9 mouse cellular contexts compared by ENCODE assay signal in the genomic region with DNA sequence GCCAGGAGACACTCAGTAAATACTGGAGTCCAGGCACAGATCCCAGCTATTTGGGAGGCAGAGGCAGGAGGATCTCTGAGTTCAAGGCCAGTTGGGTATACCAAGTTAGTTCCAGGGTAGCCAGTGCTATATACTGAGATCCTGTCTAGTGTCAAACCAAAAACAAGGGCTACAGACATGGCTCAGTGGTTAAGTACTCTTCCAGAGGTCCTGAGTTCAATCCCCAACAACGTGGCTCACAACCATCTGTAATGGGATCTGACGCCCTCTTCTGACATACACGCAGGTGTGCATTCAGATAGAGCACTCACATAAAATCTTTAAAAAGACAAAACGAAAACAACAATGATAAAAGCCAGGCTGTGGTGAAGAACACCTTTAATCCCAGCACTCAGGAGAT. TPM values are rescaled to one million over a fixed set of nuclear protein-coding genes. Genes with fewer than 3 reads are reported as not detected.
DNase-seq lines count a peak whose midpoint lies in the region; ATAC-seq lines count a peak whose summit lies in the region.
"Had no signal": no experiment of that assay in that cellular context is flagged by ENCODE, and none has a peak within 500 bp of the region (broad histone marks: within the 10 kb centered on the region; RNA-seq: fewer than 3 reads in every experiment).

No protein-coding gene starts in this region.

- H3K4me1 ChIP-seq in heart, embryonic 12.5 days (replicated peaks): peaks cover 20% of the 10 kb centered on the region
- peaks cover 6% of the 10 kb centered on the region; the same call in 1 of the 2 replicates for H3K4me1 ChIP-seq in forebrain, embryonic 11.5 days (replicated peaks; ENCODE audit: control insufficient read depth, insufficient read depth, low read length)
- peaks cover 17% of the 10 kb centered on the region for H3K4me1 ChIP-seq in limb, embryonic 15.5 days

- DNase-seq in heart, postnatal 4 days: no peak
- DNase-seq in 416B (ENCODE audit: low read depth): peak; percentile 22
- no peak for DNase-seq in forebrain, embryonic 11.5 days (ENCODE audit: low spot score)
- no peak for DNase-seq in spleen, postnatal 14 days (ENCODE audit: low spot score in 2 of 2)
- no peak for DNase-seq in right cerebral cortex, postnatal 36 days (ENCODE audit: low spot score in 2 of 2)
- DNase-seq in left cerebral cortex, adult 18-20 months (ENCODE audit: low spot score in 2 of 2): no peak
- DNase-seq: kidney, postnatal 4 days had no signal

- peak overlapping the region; percentile 88; the same call in 1 of the 2 replicates for H3K4me2 ChIP-seq in heart, embryonic 12.5 days
- no peak overlapping the region for H3K4me2 ChIP-seq in forebrain, embryonic 11.5 days (ENCODE audit: low read depth, low read length, severe bottlenecking)
- H3K4me2 ChIP-seq in limb, embryonic 15.5 days: peak overlapping the region; percentile 86

- ATAC-seq in heart, embryonic 12.5 days (ENCODE audit: insufficient number of reproducible peaks, low FRiP score): no peak
- no peak for ATAC-seq in forebrain, embryonic 11.5 days (replicated peaks; ENCODE audit: low FRiP score)
- no peak for ATAC-seq in limb, embryonic 15.5 days (ENCODE audit: insufficient number of reproducible peaks, low FRiP score, low TSS enrichment, low read depth)

- H3K9me3 ChIP-seq in heart, embryonic 12.5 days (replicated peaks): no peaks in the 10 kb centered on the region
- no peaks in the 10 kb centered on the region for H3K9me3 ChIP-seq in forebrain, embryonic 11.5 days (ENCODE audit: control insufficient read depth, low read length)
- no peaks in the 10 kb centered on the region for H3K9me3 ChIP-seq in limb, embryonic 15.5 days

- no peaks in the 10 kb centered on the region for H3K27me3 ChIP-seq in heart, embryonic 12.5 days (replicated peaks)
- no peaks in the 10 kb centered on the region for H3K27me3 ChIP-seq in forebrain, embryonic 11.5 days (ENCODE audit: control insufficient read depth, insufficient read depth, low read length)
- no peaks in the 10 kb centered on the region for H3K27me3 ChIP-seq in limb, embryonic 15.5 days

- no peak overlapping the region for H3K27ac ChIP-seq in heart, embryonic 12.5 days (ENCODE audit: poor library complexity, severe bottlenecking)
- H3K27ac ChIP-seq in forebrain, embryonic 11.5 days (ENCODE audit: low read depth, low read length): no peak overlapping the region
- no peak overlapping the region for H3K27ac ChIP-seq in limb, embryonic 15.5 days

- WGBS in heart, embryonic 12.5 days: 93% methylated on average over 4 of the region's 4 CpGs
- WGBS in forebrain, embryonic 11.5 days: 96% methylated on average over 4 of the region's 4 CpGs
- 90% methylated on average over 4 of the region's 4 CpGs for WGBS in limb, embryonic 15.5 days

- no peak overlapping the region for H3K9ac ChIP-seq in heart, embryonic 12.5 days
- no peak overlapping the region for H3K9ac ChIP-seq in forebrain, embryonic 11.5 days (ENCODE audit: low read length)
- H3K9ac ChIP-seq in limb, embryonic 15.5 days: no peak overlapping the region

- peaks cover 79% of the 10 kb centered on the region for H3K36me3 ChIP-seq in heart, embryonic 12.5 days
- H3K36me3 ChIP-seq in forebrain, embryonic 11.5 days (ENCODE audit: control insufficient read depth, insufficient read depth, low read length): peaks cover 32% of the 10 kb centered on the region; the same call in 1 of the 2 replicates
- H3K36me3 ChIP-seq in limb, embryonic 15.5 days: peaks cover 70% of the 10 kb centered on the region

- peak overlapping the region; percentile 82; the same call in 1 of the 2 replicates for H3K4me3 ChIP-seq in heart, embryonic 12.5 days
- H3K4me3 ChIP-seq in forebrain, embryonic 11.5 days (ENCODE audit: low read depth, low read length): 0 out of 2 replicates have a peak overlapping the region, but pooled peaks have one; percentile 78
- H3K4me3 ChIP-seq in limb, embryonic 15.5 days: peak overlapping the region; percentile 91

RNA-seq across cellular contexts. Expression of a gene that starts 1.1 kb away (rescaled TPM):
- 48.0 and 49.0 TPM in 2 replicates for polyA plus RNA-seq in heart, embryonic 12.5 days (2016; fragmentation: Nextera tagmentation; extraction: Ambion mirVana)
- total RNA-seq in heart, postnatal 4 days (2021): 10 to 100 TPM; 39.0 TPM
- 47.1 and 48.3 TPM in 2 replicates for polyA plus RNA-seq in forebrain, embryonic 11.5 days (2014; fragmentation: Nextera tagmentation; extraction: Ambion mirVana)
- polyA plus RNA-seq in limb, embryonic 15.5 days (2015; fragmentation: Nextera tagmentation; extraction: Ambion mirVana): 43.8 and 47.2 TPM in 2 replicates
- 10 to 100 TPM; 23.8 to 26.3 TPM for total RNA-seq in left cerebral cortex, adult 18-20 months (2021)

RNA-seq across cellular contexts. Expression of a gene that starts 7.0 kb away (rescaled TPM):
- 31.4 and 31.8 TPM in 2 replicates for polyA plus RNA-seq in heart, embryonic 12.5 days (2016; fragmentation: Nextera tagmentation; extraction: Ambion mirVana)
- 10 to 100 TPM; 16.9 to 18.3 TPM for total RNA-seq in heart, postnatal 4 days (2021)
- 43.3 and 43.8 TPM in 2 replicates for polyA plus RNA-seq in forebrain, embryonic 11.5 days (2014; fragmentation: Nextera tagmentation; extraction: Ambion mirVana)
- polyA plus RNA-seq in limb, embryonic 15.5 days (2015; fragmentation: Nextera tagmentation; extraction: Ambion mirVana): 37.1 and 39.9 TPM in 2 replicates
- 10 to 100 TPM; 25.6 to 27.8 TPM for total RNA-seq in left cerebral cortex, adult 18-20 months (2021)

RNA-seq across cellular contexts. Expression of a gene that starts 7.2 kb away (rescaled TPM):
- polyA plus RNA-seq in heart, embryonic 12.5 days (2016; fragmentation: Nextera tagmentation; extraction: Ambion mirVana): 54.0 and 55.8 TPM in 2 replicates
- 10 to 100 TPM; 37.4 to 41.1 TPM for total RNA-seq in heart, postnatal 4 days (2021)
- 99.7 and 101 TPM in 2 replicates for polyA plus RNA-seq in forebrain, embryonic 11.5 days (2014; fragmentation: Nextera tagmentation; extraction: Ambion mirVana)
- 82.9 TPM in 2 replicates for polyA plus RNA-seq in limb, embryonic 15.5 days (2015; fragmentation: Nextera tagmentation; extraction: Ambion mirVana)
- total RNA-seq in left cerebral cortex, adult 18-20 months (2021): 10 to 100 TPM; 43.2 to 44.9 TPM

RNA-seq across cellular contexts. Expression of a gene that starts 16.0 kb away (rescaled TPM):
- polyA plus RNA-seq in heart, embryonic 12.5 days (2016; fragmentation: Nextera tagmentation; extraction: Ambion mirVana): not detected in 2 replicates
- not detected for total RNA-seq in heart, postnatal 4 days (2021)
- polyA plus RNA-seq in forebrain, embryonic 11.5 days (2014; fragmentation: Nextera tagmentation; extraction: Ambion mirVana): not detected in 2 replicates
- not detected in 2 replicates for polyA plus RNA-seq in limb, embryonic 15.5 days (2015; fragmentation: Nextera tagmentation; extraction: Ambion mirVana)
- not detected for total RNA-seq in left cerebral cortex, adult 18-20 months (2021)

RNA-seq across cellular contexts. Expression of a gene that starts 18.5 kb away (rescaled TPM):
- 50.9 and 53.0 TPM in 2 replicates for polyA plus RNA-seq in heart, embryonic 12.5 days (2016; fragmentation: Nextera tagmentation; extraction: Ambion mirVana)
- 10 to 100 TPM; 54.2 to 59.1 TPM for total RNA-seq in heart, postnatal 4 days (2021)
- 84.9 and 85.5 TPM in 2 replicates for polyA plus RNA-seq in forebrain, embryonic 11.5 days (2014; fragmentation: Nextera tagmentation; extraction: Ambion mirVana)
- polyA plus RNA-seq in limb, embryonic 15.5 days (2015; fragmentation: Nextera tagmentation; extraction: Ambion mirVana): 71.3 and 79.3 TPM in 2 replicates
- total RNA-seq in left cerebral cortex, adult 18-20 months (2021): 100 to 1,000 TPM; 116 to 126 TPM
